Mouse (Mus musculus) myocyte (in vitro differentiated cells): ENCODE data around the gene Slc35b2. TPM values are rescaled to one million over a fixed set of nuclear protein-coding genes. Genes with fewer than 3 reads are reported as not detected.

Source experiments
- H3K27me3 ChIP-seq: one replicate; pipeline ENCODE4 v1.6.1; 2011; ENCODE audit not compliant: control insufficient read depth, insufficient read depth, insufficient read length
- H3K36me3 ChIP-seq: one replicate; pipeline ENCODE4 v1.6.1; 2011; ENCODE audit not compliant: control insufficient read depth, insufficient read depth
- H3K4me2 ChIP-seq: one replicate; pipeline ENCODE4 v1.6.1; 2011; ENCODE audit warnings: low read depth, control low read depth
- H3K4me3 ChIP-seq: one replicate; pipeline ENCODE4 v1.5.1; 2011; ENCODE audit warnings: mild to moderate bottlenecking, control low read depth, moderate library complexity
- H3K79me2 ChIP-seq: one replicate; pipeline ENCODE4 v1.6.1; 2011; ENCODE audit not compliant: control insufficient read depth, insufficient read depth
- H3ac ChIP-seq: one replicate; pipeline ENCODE4 v1.6.1; 2011; ENCODE audit not compliant: control insufficient read depth, insufficient read length
- CEBPB ChIP-seq: IDR thresholded peaks from 2 replicates; pipeline ENCODE4 v1.6.1; 2011; ENCODE audit warnings: mild to moderate bottlenecking, moderate library complexity; ENCODE audit not compliant: poor library complexity, insufficient read depth, severe bottlenecking
- E2F4 ChIP-seq: IDR thresholded peaks from one replicate; pipeline ENCODE4 v1.6.1; 2011; ENCODE audit warnings: mild to moderate bottlenecking, control low read depth, moderate library complexity; ENCODE audit not compliant: insufficient read depth
- MAX ChIP-seq: IDR thresholded peaks from one replicate; pipeline ENCODE4 v1.6.1; 2011; ENCODE audit warnings: low read depth, mild to moderate bottlenecking, control low read depth
- MYOD1 ChIP-seq, 3 experiments: IDR thresholded peaks; one replicate each; pipeline ENCODE4 v1.6.1; 2011; ENCODE audit warnings: control low read depth in 2 of 3, low read depth in 2 of 3, mild to moderate bottlenecking in 2 of 3, moderate library complexity in 1 of 3; ENCODE audit not compliant: insufficient read length in 2 of 3, control insufficient read depth in 1 of 3
- MYOG ChIP-seq, 3 experiments: IDR thresholded peaks; one replicate each; pipeline ENCODE4 v1.6.1; 2011; ENCODE audit warnings: control low read depth in 2 of 3, low read depth in 2 of 3, mild to moderate bottlenecking in 2 of 3; ENCODE audit not compliant: insufficient read length in 2 of 3, control insufficient read depth in 1 of 3, insufficient read depth in 1 of 3
- POLR2A ChIP-seq: IDR thresholded peaks from one replicate; pipeline ENCODE4 v1.6.1; 2011; ENCODE audit warnings: low read depth, mild to moderate bottlenecking, control low read depth, moderate library complexity; ENCODE audit not compliant: insufficient read length
- POLR2AphosphoS2 ChIP-seq: IDR thresholded peaks from one replicate; pipeline ENCODE4 v1.6.1; 2011; ENCODE audit warnings: low read depth, control low read depth; ENCODE audit not compliant: insufficient read length
- REST ChIP-seq: IDR thresholded peaks from one replicate; pipeline ENCODE4 v1.6.1; 2011; ENCODE audit warnings: mild to moderate bottlenecking, control low read depth, moderate library complexity; ENCODE audit not compliant: insufficient read depth, insufficient read length
- SRF ChIP-seq: IDR thresholded peaks from one replicate; pipeline ENCODE4 v1.6.1; 2011; ENCODE audit warnings: low read depth; ENCODE audit not compliant: control insufficient read depth, insufficient read length
- TCF12 ChIP-seq: IDR thresholded peaks from one replicate; pipeline ENCODE4 v1.6.1; 2011; ENCODE audit warnings: mild to moderate bottlenecking, control low read depth; ENCODE audit not compliant: poor library complexity, insufficient read depth, severe bottlenecking
- TCF3 ChIP-seq: IDR thresholded peaks from one replicate; pipeline ENCODE4 v1.6.1; 2011; ENCODE audit warnings: low read depth, control low read depth; ENCODE audit not compliant: insufficient read length
- USF1 ChIP-seq: IDR thresholded peaks from one replicate; pipeline ENCODE4 v1.6.1; 2011; ENCODE audit warnings: low read depth, mild to moderate bottlenecking, control low read depth, moderate library complexity
- polyA plus RNA-seq: library from polyadenylated mRNA; unstranded; fragments of >200 nt; fragmentation: generic; extraction: Trizol; gene quantifications from one replicate; pipeline ENCODE4 v1.2.1, GENCODE M21; 2012; ENCODE audit warnings: missing spikeins

Slc35b2 gene
- polyA plus RNA-seq, 1 experiment, result 80.1 TPM

- TF ChIP-seq MYOD1 (IDR thresholded peaks at IDR 0.05; ENCODE audit: control insufficient read depth in 1 of 3, insufficient read length in 2 of 3, low read depth in 2 of 3) (no peak), SRF (no peak), REST (no peak), CEBPB (no peak), MAX (no peak), POLR2AphosphoS2 (no peak), TCF3 (no peak), USF1 (no peak), TCF12 (no peak), E2F4 (no peak)
- no peak overlapping the region for H3K4me3 ChIP-seq
- no peaks in the 10 kb centered on the region for H3K36me3 ChIP-seq
- no peak overlapping the region for H3K4me2 ChIP-seq
- no peaks in the 10 kb centered on the region for H3K79me2 ChIP-seq
- peaks cover 60% of the 10 kb centered on the region for H3K27me3 ChIP-seq
- no peak overlapping the region for H3ac ChIP-seq
Measured at GRCm38 (mm10) chr17:45538394-45538793, 25.3 kb upstream of the Slc35b2 start.

- Histone ChIP-seq H3K79me2 (no peaks in the 10 kb centered on the region), H3K4me3 (no peak overlapping the region), H3ac (no peak overlapping the region), H3K4me2 (no peak overlapping the region), H3K27me3 (peaks cover 67% of the 10 kb centered on the region), H3K36me3 (no peaks in the 10 kb centered on the region)
- TF ChIP-seq E2F4 (no peak), POLR2AphosphoS2 (no peak), USF1 (no peak), REST (no peak), SRF (no peak), TCF12 (no peak), MYOD1 (IDR thresholded peaks at IDR 0.05; ENCODE audit: control insufficient read depth in 1 of 3, insufficient read length in 2 of 3, low read depth in 2 of 3) (no peak)
Measured at GRCm38 (mm10) chr17:45539664-45540063, 24.0 kb upstream of the Slc35b2 start.

GRCm38 (mm10) chr17:45542129-45542528 lies 21.5 kb upstream of the Slc35b2 start:
- Histone ChIP-seq H3ac (no peak overlapping the region), H3K4me2 (no peak overlapping the region), H3K79me2 (no peaks in the 10 kb centered on the region), H3K4me3 (no peak overlapping the region), H3K36me3 (no peaks in the 10 kb centered on the region), H3K27me3 (peaks cover 71% of the 10 kb centered on the region)
- TF ChIP-seq SRF (no peak), REST (no peak), POLR2A (no peak)

- no peaks in the 10 kb centered on the region for H3K36me3 ChIP-seq
- no peak overlapping the region for H3K4me3 ChIP-seq
- peaks cover 68% of the 10 kb centered on the region for H3K27me3 ChIP-seq
- H3K79me2 ChIP-seq, result no peaks in the 10 kb centered on the region
- no peak overlapping the region for H3ac ChIP-seq
- H3K4me2 ChIP-seq, result no peak overlapping the region
- TF ChIP-seq E2F4 (no peak), TCF3 (no peak), POLR2AphosphoS2 (no peak), REST (no peak), CEBPB (no peak), SRF (no peak), USF1 (no peak), MYOG (IDR thresholded peaks at IDR 0.05; ENCODE audit: control insufficient read depth in 1 of 3, insufficient read depth in 1 of 3, insufficient read length in 2 of 3, low read depth in 2 of 3) (no peak), TCF12 (no peak), MAX (no peak), POLR2A (no peak), MYOD1 (IDR thresholded peaks at IDR 0.05; ENCODE audit: control insufficient read depth in 1 of 3, insufficient read length in 2 of 3, low read depth in 2 of 3) (no peak)
Measured at GRCm38 (mm10) chr17:45542705-45543104, 21.0 kb upstream of the Slc35b2 start.

GRCm38 (mm10) chr17:45543115-45543514 lies 20.6 kb upstream of the Slc35b2 start:
- H3ac ChIP-seq, result no peak overlapping the region
- H3K79me2 ChIP-seq, result no peaks in the 10 kb centered on the region
- H3K27me3 ChIP-seq, result peaks cover 67% of the 10 kb centered on the region
- H3K4me3 ChIP-seq, result no peak overlapping the region
- H3K36me3 ChIP-seq, result no peaks in the 10 kb centered on the region
- TF ChIP-seq TCF3, result no peak
- no peak overlapping the region for H3K4me2 ChIP-seq
